Mouse (Mus musculus) mouse trophoblast stem cell (cell line): ENCODE measurements around the gene Cdh3.
"Not testable (repeated sequence)": the region's sequence is repeated elsewhere in the genome, so short reads cannot be mapped to it uniquely, and the experiment has no call there.

Experiments used
- in situ Hi-C, 2 experiments: fragments of 300-500 bp; cut with MseI, MboI; formaldehyde crosslinking; loops; 2 replicates in 1 of 2; 3 replicates in 1 of 2; pipeline ENCODE4 v1.15.1; 2025

Cdh3 gene

DNA sequence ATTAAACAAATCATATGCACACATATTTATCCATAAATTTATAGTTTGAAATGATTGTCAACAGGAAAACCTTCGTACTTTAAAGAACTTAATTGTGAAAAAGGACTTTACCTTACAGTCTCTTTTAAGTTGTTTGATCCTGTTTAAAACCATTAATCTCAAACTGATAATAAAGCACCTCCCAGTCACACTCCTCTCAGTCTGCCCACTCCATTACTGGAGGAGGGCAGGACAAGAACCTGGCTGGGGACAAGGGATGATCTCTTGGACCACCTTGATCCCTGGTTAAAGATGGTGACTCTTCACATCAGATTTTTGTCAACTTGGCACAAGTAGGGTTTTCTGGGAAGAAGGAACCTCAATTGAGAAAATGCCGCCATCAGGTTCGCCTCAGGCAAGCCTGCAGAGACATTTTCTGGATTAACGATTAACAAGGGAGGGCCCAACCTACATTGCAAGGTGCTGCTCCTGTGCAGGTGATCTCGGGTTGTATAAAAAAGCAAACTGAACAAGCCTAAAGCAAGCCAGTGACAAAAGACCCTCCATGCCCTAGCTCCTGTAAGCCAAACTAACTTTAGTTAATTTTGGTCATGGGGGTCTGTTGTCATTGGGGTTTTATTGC, 61.0 kb downstream of the Cdh3 start:
- in situ Hi-C loops = loop anchor here in 1 of 2 experiments (10.0 kb wide), 1 partner anchor 73 kb away; no protein-coding TSS in a partner anchor

DNA sequence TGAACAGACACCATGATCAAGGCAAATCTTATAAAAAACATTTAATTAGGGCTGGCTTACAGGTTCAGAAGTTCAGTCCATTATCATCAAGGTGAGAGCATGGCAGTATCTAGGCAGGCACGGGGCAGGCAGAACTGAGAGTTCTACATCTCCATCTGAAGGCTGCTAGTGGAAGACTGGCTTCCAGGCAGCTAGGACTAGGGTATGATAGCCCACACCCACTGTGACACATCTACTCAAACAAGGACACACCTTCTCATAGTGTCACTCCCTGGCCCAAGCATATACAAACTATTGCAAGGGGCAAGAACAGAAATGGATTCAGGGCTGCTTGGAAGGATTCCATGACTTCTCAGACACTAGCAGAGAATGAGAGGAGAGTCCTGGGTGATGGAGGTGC, 61.5 kb downstream of the Cdh3 start:
- in situ Hi-C loops = loop anchor here in 1 of 2 experiments (10.0 kb wide), 1 partner anchor 73 kb away; no protein-coding TSS in a partner anchor

DNA sequence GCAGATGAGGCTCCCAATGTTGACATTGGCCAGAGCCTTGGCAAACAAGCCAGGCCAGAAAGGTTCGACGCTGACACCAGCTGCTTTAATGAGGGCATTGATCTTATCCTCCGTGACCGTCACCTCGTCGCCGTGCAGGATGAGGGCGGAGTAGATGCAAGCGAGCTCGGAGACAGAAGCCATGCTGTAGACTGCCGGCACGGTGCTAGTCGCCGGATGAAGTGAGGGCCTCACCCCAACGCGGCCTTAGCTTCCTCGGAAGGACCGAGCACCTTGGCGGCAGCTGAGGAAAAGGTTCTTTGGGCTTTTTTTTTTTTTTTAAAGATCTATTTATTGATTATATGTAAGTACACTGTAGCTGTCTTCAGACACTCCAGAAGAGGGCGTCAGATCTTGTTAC, 62.5 kb downstream of the Cdh3 start, which contains the start of gene Gm10073:
Gene Gm10073, minus strand, starts transcription at position 294 of the 400 bp plus-strand sequence.
- in situ Hi-C loops = loop anchor here in 1 of 2 experiments (10.0 kb wide), 1 partner anchor 72 kb away; no protein-coding TSS in a partner anchor

DNA sequence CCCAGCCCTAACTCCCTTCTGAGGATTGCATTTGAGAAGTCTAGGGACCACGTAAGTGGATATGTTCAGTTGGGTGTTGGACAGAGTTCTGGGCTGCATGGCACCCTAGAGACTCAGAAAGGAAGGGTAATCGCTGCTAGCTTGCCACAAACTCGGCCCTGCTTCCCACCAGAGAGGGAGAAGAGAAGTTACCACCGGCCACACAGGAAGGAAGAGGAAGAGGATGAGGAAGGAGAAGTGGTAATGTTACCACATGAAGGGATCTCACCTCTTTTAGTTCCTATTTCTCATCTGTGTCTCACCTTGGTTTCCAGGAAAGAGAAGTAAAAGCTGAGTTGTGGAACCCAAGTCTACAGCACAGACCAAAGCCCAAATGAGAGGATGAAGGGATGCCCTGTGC, 63.6 kb downstream of the Cdh3 start:
- in situ Hi-C loops = loop anchor here in 1 of 2 experiments (10.0 kb wide), 1 partner anchor 71 kb away; no protein-coding TSS in a partner anchor

DNA sequence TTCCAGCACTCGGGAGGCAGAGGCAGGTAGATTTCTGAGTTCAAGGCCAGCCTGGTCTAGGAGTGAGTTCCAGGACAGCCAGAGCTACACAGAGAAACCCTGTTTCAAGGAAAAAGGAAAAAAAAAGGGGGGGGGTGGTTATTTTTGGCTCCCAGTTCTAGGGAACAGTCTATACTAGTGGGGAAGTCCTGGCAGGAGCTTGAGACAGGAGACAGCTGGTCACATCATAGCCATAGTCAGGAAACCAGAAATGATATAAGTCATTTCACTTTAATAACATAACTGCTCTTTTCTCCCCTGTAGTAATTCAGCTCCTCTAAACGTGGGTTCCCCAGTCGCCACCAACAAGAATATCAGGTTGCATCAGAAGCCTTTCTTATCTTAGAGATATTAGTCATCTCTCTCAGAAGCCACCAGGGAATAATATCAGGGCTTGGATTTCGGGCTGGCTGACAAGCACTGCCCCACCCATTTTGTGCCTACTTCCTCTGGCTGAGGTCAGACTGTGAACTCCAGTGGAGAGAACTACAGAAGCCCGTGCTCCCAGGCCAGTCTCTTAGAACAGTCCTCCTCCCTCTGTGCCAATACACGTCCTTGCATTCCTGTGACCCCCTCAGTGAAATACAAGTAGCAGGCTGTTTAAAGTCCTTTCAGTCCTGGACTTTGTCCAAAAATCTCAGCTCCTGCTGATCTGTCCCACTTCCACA, 66.3 kb downstream of the Cdh3 start:
- in situ Hi-C loops = loop anchor here in 1 of 2 experiments (10.0 kb wide), 1 partner anchor 68 kb away; no protein-coding TSS in a partner anchor

DNA sequence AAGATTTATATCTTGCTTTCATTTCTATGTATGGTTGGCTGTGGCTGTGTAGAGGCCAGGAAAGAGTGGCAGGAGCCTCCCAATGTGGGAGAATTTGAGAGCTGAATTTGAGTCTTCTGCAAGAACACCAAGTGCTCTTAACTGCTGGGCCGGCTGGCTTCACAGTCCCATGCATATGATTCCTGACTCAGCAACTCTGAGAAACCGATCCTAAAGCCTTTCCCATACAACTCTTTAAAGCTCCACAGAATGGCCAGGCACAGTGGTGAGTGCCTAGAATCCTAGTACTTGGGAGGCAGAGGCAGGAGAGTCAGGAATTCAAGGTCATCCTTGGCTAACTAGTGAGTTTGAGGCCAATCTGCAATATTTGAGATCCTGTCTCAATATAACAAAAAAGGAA, 68.8 kb downstream of the Cdh3 start:
- in situ Hi-C loops = loop anchor here in 1 of 2 experiments (10.0 kb wide), 1 partner anchor 65 kb away; no protein-coding TSS in a partner anchor

DNA sequence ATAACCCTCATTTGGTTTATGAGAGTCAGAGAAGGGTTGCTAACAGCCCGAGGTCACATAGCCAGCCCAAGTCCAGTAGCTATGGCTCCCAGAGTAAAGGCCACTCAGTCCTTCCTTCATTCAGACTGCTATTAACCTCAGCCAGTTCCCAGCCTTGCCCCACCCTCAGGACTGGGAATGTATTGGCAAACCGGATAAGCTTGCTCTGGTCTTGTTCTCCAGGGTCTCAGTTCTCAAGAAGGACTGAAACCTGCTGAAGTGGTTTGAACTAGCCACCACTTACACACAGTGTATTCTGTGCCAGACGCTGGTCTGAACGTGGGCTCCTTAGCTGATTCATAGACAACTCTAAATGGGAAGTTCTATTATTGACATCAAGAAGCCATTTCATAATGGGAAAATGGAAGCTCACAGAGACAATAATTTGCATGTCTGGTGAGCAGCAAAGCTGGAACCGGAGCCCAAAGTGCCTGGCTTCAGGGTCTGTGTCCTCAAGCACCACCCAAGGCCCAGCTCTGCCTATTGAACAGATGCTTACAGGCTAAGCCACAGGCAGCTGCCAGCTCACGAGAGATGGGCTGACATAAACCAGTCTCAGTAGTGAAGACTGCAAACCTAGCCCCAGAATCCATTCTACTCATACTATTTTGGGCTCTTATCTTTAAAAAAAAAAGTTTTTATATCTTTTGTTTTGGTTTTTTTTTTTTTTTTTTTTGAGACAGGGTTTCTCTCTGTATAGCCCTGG, 70.8 kb downstream of the Cdh3 start:
- in situ Hi-C loops = no loop called here

DNA sequence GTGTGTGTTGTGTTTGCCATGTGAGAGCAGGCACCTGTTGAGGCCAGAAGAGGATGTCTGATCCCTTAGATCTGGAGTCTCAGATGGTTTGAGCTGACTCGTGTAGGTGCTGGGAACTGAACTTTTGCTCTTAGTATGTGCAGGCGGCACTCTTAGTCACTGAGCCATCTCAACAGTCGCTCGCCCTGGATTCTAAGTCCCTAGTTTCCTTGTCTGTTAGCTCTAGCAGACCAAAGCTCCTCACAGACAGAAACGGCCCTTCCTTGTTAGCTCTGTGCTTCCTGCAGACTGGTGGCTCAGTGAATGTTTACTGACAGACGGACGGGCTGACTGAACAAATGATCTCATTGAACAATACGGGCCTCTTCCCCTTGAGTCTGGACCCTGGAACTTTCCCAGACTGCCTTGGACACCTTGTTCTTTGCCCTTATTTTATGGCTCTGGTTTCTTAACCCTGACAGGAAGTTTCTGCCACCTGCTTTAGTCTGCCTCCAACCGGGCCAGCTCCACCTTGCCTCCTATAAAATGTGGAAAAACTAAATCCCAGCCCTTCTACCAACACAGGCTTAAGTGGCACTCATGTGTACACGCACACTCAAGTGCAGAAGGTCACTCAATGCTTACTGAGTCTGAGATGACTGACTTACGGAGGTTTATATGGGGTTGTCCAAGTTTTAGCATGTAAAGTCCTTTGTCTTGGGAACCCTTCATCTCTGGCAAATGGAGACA, 74.4 kb downstream of the Cdh3 start:
- in situ Hi-C loops = no loop called here

DNA sequence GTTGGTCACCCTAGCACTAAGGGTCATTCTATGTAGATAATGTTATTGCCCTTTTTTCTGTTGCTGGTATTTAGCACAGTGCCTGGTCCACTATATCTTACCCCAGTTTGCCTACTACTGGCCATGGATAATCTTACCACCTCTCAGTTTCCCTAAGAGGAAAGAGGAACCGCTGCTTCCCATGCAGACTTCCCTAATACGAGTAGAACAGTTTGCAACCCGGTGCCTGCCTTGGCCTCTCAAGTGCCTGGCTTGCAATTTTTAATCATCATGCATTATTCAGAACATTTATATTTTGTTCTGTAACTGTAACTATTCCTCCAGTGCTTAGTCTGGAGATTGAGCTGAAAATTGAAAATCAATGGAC, 75.0 kb downstream of the Cdh3 start:
- in situ Hi-C loops = no loop called here

DNA sequence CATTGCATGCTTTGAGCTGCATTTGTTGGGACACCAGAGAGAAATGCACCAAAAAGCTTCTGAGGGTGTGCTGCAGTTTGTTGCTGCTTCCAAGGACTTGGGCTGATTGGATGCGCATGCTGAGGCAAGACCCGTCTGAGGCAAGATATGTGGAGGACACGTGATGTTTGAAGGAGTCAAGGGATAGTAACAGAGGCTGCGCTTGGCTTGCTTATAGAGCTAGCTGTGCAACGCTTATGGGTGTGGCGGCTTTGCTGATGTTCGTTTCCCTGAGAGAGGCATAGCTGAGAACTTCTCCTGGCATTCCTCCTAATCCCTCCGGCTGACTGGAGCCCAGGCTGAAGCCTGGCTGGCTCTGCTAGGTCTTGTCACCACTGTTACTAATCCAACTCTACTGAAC, 76.2 kb downstream of the Cdh3 start:
- in situ Hi-C loops = no loop called here

DNA sequence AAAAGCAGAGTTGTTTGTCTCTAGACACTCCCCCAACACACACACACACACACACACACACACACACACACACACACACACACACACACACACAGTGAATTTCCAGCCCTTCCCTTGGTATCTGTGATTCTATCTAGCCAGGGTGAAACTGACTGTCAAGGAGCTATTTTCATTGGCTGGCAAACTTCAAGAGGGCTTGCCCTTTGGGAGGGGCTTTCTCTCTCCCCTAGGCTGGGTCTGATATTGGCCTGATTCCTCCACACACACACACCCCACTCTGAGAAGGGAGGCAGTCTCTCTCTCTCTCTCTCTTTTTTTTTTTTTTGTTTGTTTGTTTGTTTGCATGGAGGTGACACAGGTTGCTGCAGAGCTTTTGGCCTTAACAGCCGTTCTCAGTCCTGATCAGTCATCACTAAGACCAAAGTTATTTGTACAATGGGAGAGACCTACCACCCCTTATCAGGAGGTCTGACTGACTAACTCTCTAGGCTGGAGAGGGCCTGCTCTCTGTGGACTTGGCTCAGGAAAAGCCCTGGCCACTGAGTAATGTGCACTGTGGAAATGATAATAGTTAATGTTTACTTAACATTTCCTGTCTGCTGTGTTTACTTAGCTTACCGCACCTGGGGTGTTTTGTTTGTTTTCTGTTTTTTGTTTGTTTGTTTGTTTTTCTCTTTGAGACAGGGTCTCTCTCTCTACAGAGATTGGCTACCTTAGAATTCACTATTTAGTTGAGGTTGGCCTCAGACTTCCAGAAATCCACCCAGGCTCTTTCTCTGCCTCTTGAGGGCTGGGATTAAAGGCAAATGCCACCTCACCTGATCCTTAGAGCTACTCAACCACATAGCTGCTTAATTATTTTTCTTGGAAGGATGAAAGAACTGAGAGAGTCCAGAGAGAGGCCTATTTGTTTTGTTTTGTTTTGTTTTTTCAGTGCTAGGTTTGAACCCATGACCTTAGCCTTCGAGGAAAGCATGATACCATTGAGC, 78.0 kb downstream of the Cdh3 start:
- in situ Hi-C loops = no loop called here

DNA sequence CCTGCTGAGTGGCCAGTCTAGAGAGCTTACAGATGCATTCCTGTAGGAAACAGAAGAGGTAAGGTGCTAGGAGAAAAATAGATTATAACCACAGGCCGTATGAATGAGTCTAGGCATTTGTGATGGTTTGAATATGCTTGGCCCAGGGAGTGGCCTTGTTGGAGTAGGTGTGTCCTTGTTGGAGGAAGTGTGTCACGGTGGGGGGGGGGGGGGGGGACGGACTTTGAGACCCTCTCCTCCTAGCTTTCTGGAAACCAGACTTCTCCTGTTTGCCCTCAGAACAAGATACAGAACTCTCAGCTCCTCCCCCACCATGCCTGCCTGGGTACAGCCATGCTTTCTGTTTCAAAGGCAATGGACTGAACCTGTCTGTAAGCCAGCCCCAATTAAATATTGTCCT, 81.8 kb downstream of the Cdh3 start:
- in situ Hi-C loops = no loop called here

DNA sequence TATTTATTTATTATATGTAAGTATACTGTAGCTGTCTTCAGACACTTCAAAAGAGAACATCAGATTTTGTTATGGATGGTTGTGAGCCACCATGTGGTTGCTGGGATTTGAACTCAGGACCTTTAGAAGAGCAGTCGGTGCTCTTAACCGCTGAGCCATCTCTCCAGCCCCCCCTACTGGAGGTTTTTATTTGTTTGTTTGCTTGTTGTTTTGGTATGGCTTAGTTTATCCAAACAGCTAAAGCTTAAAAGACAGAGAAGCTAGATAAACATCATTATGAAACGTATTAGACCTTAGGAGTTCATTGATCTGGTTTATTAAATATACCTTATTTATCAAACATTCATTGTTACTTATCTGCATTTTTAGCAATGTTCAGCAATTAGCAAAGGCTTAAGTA, 84.9 kb downstream of the Cdh3 start:
- in situ Hi-C loops = not testable (repeated sequence)

DNA sequence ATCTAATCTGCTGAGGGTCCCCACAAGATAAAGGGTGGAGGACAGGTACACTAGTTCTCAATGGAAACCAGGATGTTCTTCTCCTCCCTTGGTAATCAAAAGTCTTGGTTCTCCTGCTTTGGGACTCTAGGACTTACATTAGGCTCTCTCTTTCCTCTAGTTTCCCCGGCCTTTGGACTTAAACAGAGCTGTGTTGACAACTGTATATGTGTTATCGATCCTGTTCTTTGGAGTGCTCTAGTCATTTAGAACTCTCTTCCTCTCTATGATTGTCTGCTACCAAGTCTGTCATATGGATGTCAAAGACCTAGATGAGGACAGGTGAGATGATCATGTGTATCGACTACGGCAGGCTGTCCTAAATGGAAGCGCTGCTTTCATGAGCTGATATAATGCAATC, 86.4 kb downstream of the Cdh3 start:
- in situ Hi-C loops = no loop called here

DNA sequence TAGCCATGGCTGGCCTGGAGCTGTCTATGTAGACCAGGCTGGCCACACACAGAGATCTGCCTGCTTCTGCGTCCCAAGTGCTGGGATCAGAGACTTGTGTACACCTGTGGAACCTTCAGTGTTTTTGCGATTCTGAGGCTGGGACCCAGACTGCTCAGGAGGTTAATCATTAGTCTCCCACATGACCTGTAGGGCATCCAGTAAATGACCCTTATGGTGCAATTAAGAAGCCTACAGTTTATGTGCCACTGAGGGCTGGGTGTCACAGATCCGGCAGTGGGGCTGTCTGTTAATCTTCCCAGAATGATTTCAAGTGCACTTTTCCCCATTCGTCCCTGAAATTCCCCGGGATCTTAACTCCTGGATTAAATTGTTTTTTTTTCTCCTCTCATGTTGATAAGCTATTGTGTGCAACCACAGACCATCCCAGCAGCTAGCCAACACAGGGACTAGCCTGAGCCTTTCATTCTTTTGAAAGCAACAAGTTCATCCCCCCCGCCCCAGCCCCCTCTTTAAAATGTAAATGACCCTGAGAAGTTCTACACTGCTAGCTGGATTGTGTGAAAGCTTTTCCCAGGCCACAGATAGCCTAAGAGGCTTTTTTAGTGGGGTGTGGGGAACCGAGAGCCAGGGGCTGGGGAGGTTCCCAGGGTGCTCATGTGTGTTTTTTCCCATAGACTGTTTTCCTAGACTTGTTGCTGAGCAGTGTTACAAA, 88.7 kb downstream of the Cdh3 start:
- in situ Hi-C loops = no loop called here

DNA sequence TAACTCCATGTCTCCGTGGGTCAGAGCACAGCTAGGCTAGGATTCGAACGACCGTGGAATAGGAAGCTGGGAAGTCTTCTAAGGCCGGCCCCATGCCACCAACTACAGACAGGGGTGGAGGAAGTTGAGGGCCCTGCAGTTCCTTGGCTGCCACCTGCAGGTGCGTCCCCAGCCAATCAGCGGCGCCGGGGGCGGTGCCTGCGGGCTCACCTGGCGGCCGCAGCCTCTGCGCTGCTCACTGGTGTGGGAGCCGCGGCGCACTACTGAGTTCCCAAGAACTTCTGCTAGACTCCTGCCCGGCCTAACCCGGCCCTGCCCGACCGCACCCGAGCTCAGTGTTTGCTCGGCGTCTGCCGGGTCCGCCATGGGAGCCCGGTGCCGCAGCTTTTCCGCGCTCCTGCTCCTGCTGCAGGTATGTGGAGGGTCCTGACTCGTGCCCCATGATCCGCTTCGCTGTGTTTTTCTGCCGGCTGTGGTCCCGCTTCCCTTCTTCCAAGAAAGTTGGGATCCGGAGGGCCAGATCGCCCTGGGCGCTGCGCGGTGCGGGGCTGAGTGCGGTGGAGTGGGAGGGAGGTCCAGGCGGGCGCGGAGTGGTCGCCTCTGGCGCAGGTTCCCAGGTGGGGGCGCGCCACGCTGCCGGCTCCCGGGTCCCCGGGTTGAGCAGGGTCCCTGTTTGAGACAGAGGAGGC, 92.6 kb downstream of the Cdh3 start, which contains the start of gene Cdh1:
Gene Cdh1, plus strand, starts transcription at position 221 of the 689 bp plus-strand sequence.
- in situ Hi-C loops = no loop called here

DNA sequence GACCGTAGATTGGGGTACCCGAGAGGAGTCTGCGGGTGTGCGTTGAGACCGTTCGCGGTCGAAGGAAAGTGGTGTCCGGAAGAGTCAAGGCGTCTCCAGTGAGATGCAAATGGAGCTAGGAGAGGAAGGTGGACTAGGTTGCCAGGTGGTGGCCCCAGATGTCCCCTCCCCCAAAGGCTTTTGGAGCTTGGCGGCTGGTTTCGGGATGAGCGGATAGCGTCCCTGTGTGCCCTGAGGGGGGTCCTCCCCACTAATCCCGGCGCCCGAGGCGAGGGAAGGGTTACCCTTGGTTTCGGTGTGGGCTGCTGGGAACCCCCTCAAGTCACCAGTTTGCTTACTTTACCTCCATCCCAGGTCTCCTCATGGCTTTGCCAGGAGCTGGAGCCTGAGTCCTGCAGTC, 93.2 kb downstream of the Cdh3 start:
- in situ Hi-C loops = no loop called here

DNA sequence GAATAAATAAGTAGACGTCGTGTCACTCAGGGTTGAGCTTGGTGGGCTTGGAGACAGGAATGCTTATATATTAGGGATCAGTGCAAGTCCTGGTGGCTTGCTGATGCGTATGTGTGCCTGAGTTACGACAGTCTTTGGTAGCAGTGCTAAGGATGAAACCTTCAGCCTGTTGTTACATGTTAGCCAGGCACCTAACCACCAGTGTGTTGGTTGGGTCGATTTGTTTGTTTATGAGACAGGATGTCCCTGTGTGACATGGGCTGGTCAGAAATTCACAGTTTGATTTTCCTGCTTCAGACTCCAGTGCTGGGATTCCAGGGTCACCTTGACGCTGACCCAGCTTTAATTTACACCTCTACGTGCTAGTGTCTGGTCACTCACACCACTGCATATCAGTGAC, 95.0 kb downstream of the Cdh3 start:
- in situ Hi-C loops = no loop called here

DNA sequence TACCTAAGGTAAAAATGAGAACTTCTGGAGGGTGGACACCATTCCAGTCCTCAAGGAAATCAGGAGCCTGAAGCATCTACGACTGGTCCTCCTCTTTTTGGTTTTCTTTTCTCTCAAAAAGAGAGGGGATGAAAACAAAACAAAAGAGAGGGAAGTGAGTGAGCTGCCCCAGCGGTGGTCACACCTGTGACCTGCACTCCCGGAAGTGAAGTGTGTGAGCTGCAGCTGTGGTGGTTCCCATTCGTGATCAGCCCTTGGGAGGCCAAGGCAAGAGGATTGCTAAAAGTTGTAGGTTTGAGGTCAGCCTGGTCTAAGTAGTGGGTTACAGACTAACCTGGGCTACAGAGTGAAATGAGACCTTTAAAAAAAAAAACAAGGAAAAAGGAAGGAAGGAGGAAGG, 95.4 kb downstream of the Cdh3 start:
- in situ Hi-C loops = no loop called here
